Mouse (Mus musculus): ENCODE data around the gene Fam131a. TPM values are rescaled to one million over a fixed set of nuclear protein-coding genes. Genes with fewer than 3 reads are reported as not detected.
A peak's percentile ranks its signal among the peaks of the same experiment; 100 is the strongest.

Gene Fam131a
- polyA plus RNA-seq, 1 experiment from 2014 or later, result 8.7 TPM

GRCm38 (mm10) chr16:20715976-20716840 lies 23.2 kb downstream of the Fam131a start:
- Histone ChIP-seq H3K9ac (ENCODE audit: low read length) (peak overlapping the region; percentile 65), H3K4me3 (ENCODE audit: low read depth, low read length) (peak overlapping the region; percentile 61), H3K27ac (ENCODE audit: low read depth) (peak overlapping the region; percentile 95), H3K9me3 (ENCODE audit: control insufficient read depth, low read length) (no peaks in the 10 kb centered on the region), H3K4me1 (replicated peaks; ENCODE audit: control insufficient read depth, insufficient read depth, low read length) (peaks cover 20% of the 10 kb centered on the region), H3K27me3 (replicated peaks; ENCODE audit: control insufficient read depth, insufficient read depth, low read length) (no peaks in the 10 kb centered on the region), H3K36me3 (ENCODE audit: control insufficient read depth, insufficient read depth, low read length) (peaks cover 39% of the 10 kb centered on the region), H3K4me2 (ENCODE audit: low read length) (peak overlapping the region; percentile 86)
- DNase-seq (ENCODE audit: low spot score) (peak; percentile 93), ATAC-seq (replicated peaks; ENCODE audit: low FRiP score, low TSS enrichment, low read depth) (peak; percentile 84)
- under 1% methylated on average over 63 of the region's 68 CpGs for WGBS

DNA sequence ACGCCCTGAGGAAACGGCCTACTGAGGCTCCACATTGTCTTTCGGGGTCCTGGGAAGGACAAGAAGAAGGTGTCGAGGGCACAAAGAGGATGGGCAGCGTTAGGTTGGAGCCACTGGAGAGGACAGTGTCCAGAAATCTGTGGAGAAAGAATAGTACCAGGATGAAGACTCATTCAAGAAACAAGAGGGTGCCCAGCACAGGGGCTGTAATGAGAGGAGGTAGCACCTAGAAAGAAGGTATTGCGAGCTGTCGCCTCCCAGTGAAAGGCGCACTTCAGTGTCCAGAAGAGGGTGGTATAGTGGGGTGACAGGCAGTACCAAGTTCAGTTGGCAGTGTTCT lies 23.8 kb downstream of the Fam131a start:
- H3K4me2 ChIP-seq (ENCODE audit: low read length), result peak overlapping the region; percentile 86
- DNase-seq (ENCODE audit: low spot score), result no peak
- H3K4me3 ChIP-seq (ENCODE audit: low read depth, low read length), result peak overlapping the region; percentile 61
- H3K9me3 ChIP-seq (ENCODE audit: control insufficient read depth, low read length), result no peaks in the 10 kb centered on the region
- no peak for ATAC-seq (replicated peaks; ENCODE audit: low FRiP score, low TSS enrichment, low read depth)
- peak overlapping the region; percentile 95 for H3K27ac ChIP-seq (ENCODE audit: low read depth)
- peaks cover 39% of the 10 kb centered on the region for H3K36me3 ChIP-seq (ENCODE audit: control insufficient read depth, insufficient read depth, low read length)
- WGBS, result 0% methylated on average over 8 of the region's 8 CpGs
- peak overlapping the region; percentile 65 for H3K9ac ChIP-seq (ENCODE audit: low read length)
- no peaks in the 10 kb centered on the region for H3K27me3 ChIP-seq (replicated peaks; ENCODE audit: control insufficient read depth, insufficient read depth, low read length)
- peaks cover 20% of the 10 kb centered on the region for H3K4me1 ChIP-seq (replicated peaks; ENCODE audit: control insufficient read depth, insufficient read depth, low read length)

- peak; percentile 86 for ATAC-seq (replicated peaks; ENCODE audit: low FRiP score, low TSS enrichment, low read depth)
- peak within 1 kb of the TSS; percentile 86 for H3K4me2 ChIP-seq (ENCODE audit: low read length)
- under 1% methylated on average over 62 of the region's 62 CpGs for WGBS
These were observed 24.3 kb downstream of the Fam131a start, which contains the start of the genes Polr2h and Clcn2 for GRCm38 (mm10) chr16:20717181-20717977. Polr2h (plus strand) TSS chr16:20717665. Clcn2 (minus strand) TSS chr16:20717746.

DNA sequence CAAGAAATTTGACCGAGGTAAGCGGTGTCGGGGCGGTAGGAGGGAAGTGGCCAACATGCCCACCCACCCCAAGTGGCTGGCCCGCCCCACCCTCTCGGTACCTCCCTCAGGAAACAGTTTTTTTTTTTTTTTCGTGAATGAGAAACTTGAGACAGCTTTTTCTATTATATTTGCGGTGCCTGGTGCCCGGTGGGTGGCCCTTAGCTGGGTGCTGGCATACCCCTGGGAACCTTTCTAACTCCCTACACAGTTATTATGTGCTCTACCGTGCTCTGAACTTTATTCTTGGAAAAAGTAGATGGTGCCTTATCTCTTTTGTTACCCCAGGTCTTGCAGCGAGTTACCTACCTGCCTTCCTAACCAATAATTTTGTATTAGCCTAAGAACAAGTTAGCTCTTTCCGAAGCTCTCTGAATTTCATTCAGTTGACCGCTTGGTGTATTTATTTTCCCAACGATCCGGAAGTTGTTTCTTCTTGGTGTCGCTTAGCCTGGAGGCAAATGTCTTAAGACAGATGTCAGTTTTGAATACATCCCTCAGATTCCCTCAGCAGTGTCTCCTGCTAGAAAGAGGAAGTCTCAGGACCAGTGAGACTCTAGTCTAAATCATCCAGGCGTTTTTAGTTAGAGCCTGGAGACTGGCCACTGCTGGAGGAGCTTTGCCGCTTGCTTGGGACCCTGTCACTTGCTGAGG lies 25.1 kb downstream of the Fam131a start:
- peak overlapping the region; percentile 65 for H3K9ac ChIP-seq (ENCODE audit: low read length)
- peak overlapping the region; percentile 61 for H3K4me3 ChIP-seq (ENCODE audit: low read depth, low read length)
- peak overlapping the region; percentile 86 for H3K4me2 ChIP-seq (ENCODE audit: low read length)
- ATAC-seq (replicated peaks; ENCODE audit: low FRiP score, low TSS enrichment, low read depth) (peak; percentile 32), DNase-seq (ENCODE audit: low spot score) (no peak)
- peaks cover 20% of the 10 kb centered on the region for H3K4me1 ChIP-seq (replicated peaks; ENCODE audit: control insufficient read depth, insufficient read depth, low read length)
- H3K27ac ChIP-seq (ENCODE audit: low read depth), result peak overlapping the region; percentile 95
- WGBS, result 4% methylated on average over 18 of the region's 18 CpGs
- H3K36me3 ChIP-seq (ENCODE audit: control insufficient read depth, insufficient read depth, low read length), result peaks cover 36% of the 10 kb centered on the region
- H3K9me3 ChIP-seq (ENCODE audit: control insufficient read depth, low read length), result no peaks in the 10 kb centered on the region
- no peaks in the 10 kb centered on the region for H3K27me3 ChIP-seq (replicated peaks; ENCODE audit: control insufficient read depth, insufficient read depth, low read length)

More at GRCm38 (mm10) chr16:20717181-20717977, 24.3 kb downstream of the Fam131a start, which contains the start of the genes Polr2h and Clcn2:
- H3K27ac ChIP-seq (ENCODE audit: low read depth), result peak within 1 kb of the TSS; percentile 95
- H3K9ac ChIP-seq (ENCODE audit: low read length), result peak within 1 kb of the TSS; percentile 65
- H3K4me1 ChIP-seq (replicated peaks; ENCODE audit: control insufficient read depth, insufficient read depth, low read length), result peaks cover 20% of the 10 kb centered on the region
- no peaks in the 10 kb centered on the region for H3K27me3 ChIP-seq (replicated peaks; ENCODE audit: control insufficient read depth, insufficient read depth, low read length)
- peak; percentile 97 for DNase-seq (ENCODE audit: low spot score)
- H3K4me3 ChIP-seq (ENCODE audit: low read depth, low read length), result peak within 1 kb of the TSS; percentile 61
- no peaks in the 10 kb centered on the region for H3K9me3 ChIP-seq (ENCODE audit: control insufficient read depth, low read length)
- peaks cover 39% of the 10 kb centered on the region for H3K36me3 ChIP-seq (ENCODE audit: control insufficient read depth, insufficient read depth, low read length)

GRCm38 (mm10) chr16:20721808-20722207 lies 28.8 kb downstream of the Fam131a start:
- H3K9ac ChIP-seq (ENCODE audit: low read length), result no peak overlapping the region
- H3K27me3 ChIP-seq (replicated peaks; ENCODE audit: control insufficient read depth, insufficient read depth, low read length), result no peaks in the 10 kb centered on the region
- no peak overlapping the region for H3K4me3 ChIP-seq (ENCODE audit: low read depth, low read length)
- DNase-seq (ENCODE audit: low spot score) (no peak), ATAC-seq (replicated peaks; ENCODE audit: low FRiP score, low TSS enrichment, low read depth) (no peak)
- no peaks in the 10 kb centered on the region for H3K9me3 ChIP-seq (ENCODE audit: control insufficient read depth, low read length)
- H3K4me2 ChIP-seq (ENCODE audit: low read length), result no peak overlapping the region
- peaks cover 32% of the 10 kb centered on the region for H3K36me3 ChIP-seq (ENCODE audit: control insufficient read depth, insufficient read depth, low read length)
- H3K4me1 ChIP-seq (replicated peaks; ENCODE audit: control insufficient read depth, insufficient read depth, low read length), result peaks cover 9% of the 10 kb centered on the region
- 85% methylated on average over 10 of the region's 10 CpGs for WGBS
- no peak overlapping the region for H3K27ac ChIP-seq (ENCODE audit: low read depth)

DNA sequence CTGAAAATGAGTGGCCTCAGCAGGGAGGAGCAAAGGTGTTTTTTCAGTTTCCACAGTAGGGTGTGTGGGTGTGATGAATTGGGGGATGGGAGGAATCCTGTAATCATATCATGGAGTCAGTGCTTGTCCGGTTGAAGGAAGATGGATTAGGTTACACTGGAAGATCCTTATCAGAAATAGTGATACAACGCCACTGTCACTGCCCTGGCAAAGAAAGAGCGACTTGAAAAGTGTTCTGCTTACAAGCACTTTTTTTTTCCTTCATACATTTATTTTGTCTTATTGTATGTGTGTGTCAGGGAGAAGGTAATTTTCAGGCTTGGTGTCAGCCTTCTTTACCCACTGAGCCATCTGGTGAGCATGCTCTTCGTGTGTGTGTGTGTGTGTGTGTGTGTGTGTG lies 29.7 kb downstream of the Fam131a start:
- no peak for ATAC-seq (replicated peaks; ENCODE audit: low FRiP score, low TSS enrichment, low read depth)
- Histone ChIP-seq H3K27me3 (replicated peaks; ENCODE audit: control insufficient read depth, insufficient read depth, low read length) (no peaks in the 10 kb centered on the region), H3K36me3 (ENCODE audit: control insufficient read depth, insufficient read depth, low read length) (peaks cover 32% of the 10 kb centered on the region), H3K4me2 (ENCODE audit: low read length) (no peak overlapping the region), H3K4me3 (ENCODE audit: low read depth, low read length) (no peak overlapping the region), H3K9me3 (ENCODE audit: control insufficient read depth, low read length) (no peaks in the 10 kb centered on the region), H3K9ac (ENCODE audit: low read length) (no peak overlapping the region), H3K27ac (ENCODE audit: low read depth) (no peak overlapping the region), H3K4me1 (replicated peaks; ENCODE audit: control insufficient read depth, insufficient read depth, low read length) (peaks cover 7% of the 10 kb centered on the region)
- 56% methylated on average over 4 of the region's 4 CpGs for WGBS
- no peak for DNase-seq (ENCODE audit: low spot score)

GRCm38 (mm10) chr16:20723247-20723646 lies 30.2 kb downstream of the Fam131a start:
- no peak overlapping the region for H3K27ac ChIP-seq (ENCODE audit: low read depth)
- no peaks in the 10 kb centered on the region for H3K27me3 ChIP-seq (replicated peaks; ENCODE audit: control insufficient read depth, insufficient read depth, low read length)
- H3K9me3 ChIP-seq (ENCODE audit: control insufficient read depth, low read length), result no peaks in the 10 kb centered on the region
- WGBS, result 45% methylated on average over 4 of the region's 4 CpGs
- no peak overlapping the region for H3K9ac ChIP-seq (ENCODE audit: low read length)
- no peak for DNase-seq (ENCODE audit: low spot score)
- H3K4me3 ChIP-seq (ENCODE audit: low read depth, low read length), result no peak overlapping the region
- H3K4me1 ChIP-seq (replicated peaks; ENCODE audit: control insufficient read depth, insufficient read depth, low read length), result peaks cover 7% of the 10 kb centered on the region
- no peak for ATAC-seq (replicated peaks; ENCODE audit: low FRiP score, low TSS enrichment, low read depth)
- no peak overlapping the region for H3K4me2 ChIP-seq (ENCODE audit: low read length)
- peaks cover 32% of the 10 kb centered on the region for H3K36me3 ChIP-seq (ENCODE audit: control insufficient read depth, insufficient read depth, low read length)

- DNase-seq (ENCODE audit: low spot score) (no peak), ATAC-seq (replicated peaks; ENCODE audit: low FRiP score, low TSS enrichment, low read depth) (peak; percentile 69)
- WGBS, result 32% methylated on average over 5 of the region's 5 CpGs
- Histone ChIP-seq H3K36me3 (ENCODE audit: control insufficient read depth, insufficient read depth, low read length) (peaks cover 32% of the 10 kb centered on the region), H3K4me3 (ENCODE audit: low read depth, low read length) (no peak overlapping the region), H3K9me3 (ENCODE audit: control insufficient read depth, low read length) (no peaks in the 10 kb centered on the region), H3K9ac (ENCODE audit: low read length) (no peak overlapping the region), H3K4me1 (replicated peaks; ENCODE audit: control insufficient read depth, insufficient read depth, low read length) (no peaks in the 10 kb centered on the region), H3K4me2 (ENCODE audit: low read length) (no peak overlapping the region), H3K27ac (ENCODE audit: low read depth) (no peak overlapping the region), H3K27me3 (replicated peaks; ENCODE audit: control insufficient read depth, insufficient read depth, low read length) (no peaks in the 10 kb centered on the region)
These were observed 31.3 kb downstream of the Fam131a start for GRCm38 (mm10) chr16:20724338-20724748.

All from intestine, embryonic 14.5 days (tissue).